Mouse (Mus musculus): ENCODE data around the gene Rab6b.

Gene Rab6b

GRCm38 (mm10) chr9:103108943-103109670 lies 2.5 kb upstream of the Rab6b start:
- no peak for DNase-seq

GRCm38 (mm10) chr9:103109911-103110310 lies 1.7 kb upstream of the Rab6b start:
- DNase-seq: no peak

GRCm38 (mm10) chr9:103110727-103111501 lies 673 bp upstream of the Rab6b start:
- DNase-seq: no peak

GRCm38 (mm10) chr9:103112471-103113271 lies 1.1 kb downstream of the Rab6b start:
- peak; percentile 36 for DNase-seq

- no peak for DNase-seq
Measured at GRCm38 (mm10) chr9:103113351-103113750, 1.8 kb downstream of the Rab6b start.

- DNase-seq: no peak
Measured at GRCm38 (mm10) chr9:103114326-103114725, 2.7 kb downstream of the Rab6b start.

GRCm38 (mm10) chr9:103114901-103115300 lies 3.3 kb downstream of the Rab6b start:
- DNase-seq: no peak

GRCm38 (mm10) chr9:103116941-103117340 lies 5.4 kb downstream of the Rab6b start:
- DNase-seq: no peak

- no peak for DNase-seq
Measured at GRCm38 (mm10) chr9:103117495-103117894, 5.9 kb downstream of the Rab6b start.

GRCm38 (mm10) chr9:103117951-103118350 lies 6.4 kb downstream of the Rab6b start:
- DNase-seq: no peak

- DNase-seq: no peak
Measured at GRCm38 (mm10) chr9:103118651-103119275, 7.2 kb downstream of the Rab6b start.

GRCm38 (mm10) chr9:103119781-103120180 lies 8.2 kb downstream of the Rab6b start:
- DNase-seq: no peak

- DNase-seq: no peak
Measured at GRCm38 (mm10) chr9:103120231-103120630, 8.6 kb downstream of the Rab6b start.

- no peak for DNase-seq
Measured at GRCm38 (mm10) chr9:103121546-103121945, 10.0 kb downstream of the Rab6b start.

- DNase-seq: no peak
Measured at GRCm38 (mm10) chr9:103124746-103125145, 13.2 kb downstream of the Rab6b start.

GRCm38 (mm10) chr9:103133493-103134124 lies 22.0 kb downstream of the Rab6b start:
- DNase-seq: no peak

- DNase-seq: no peak
Measured at GRCm38 (mm10) chr9:103134450-103135030, 23.0 kb downstream of the Rab6b start.

GRCm38 (mm10) chr9:103139481-103139880 lies 27.9 kb downstream of the Rab6b start:
- DNase-seq: no peak

GRCm38 (mm10) chr9:103140384-103140783 lies 28.8 kb downstream of the Rab6b start:
- DNase-seq: no peak

GRCm38 (mm10) chr9:103141266-103141665 lies 29.7 kb downstream of the Rab6b start:
- no peak for DNase-seq

GRCm38 (mm10) chr9:103143881-103144280 lies 32.3 kb downstream of the Rab6b start:
- no peak for DNase-seq

GRCm38 (mm10) chr9:103145351-103145750 lies 33.8 kb downstream of the Rab6b start:
- DNase-seq: no peak

All from thymus, postnatal 14 days (tissue).